Mouse (Mus musculus) stomach, postnatal 0 days (tissue): ENCODE measurements around the gene Pigw.

ENCODE experiments used
- CTCF ChIP-seq: IDR thresholded peaks from 2 replicates; pipeline ENCODE4 v1.5.1; 2016; ENCODE audit warnings: antibody characterized with exemption, low read depth, mild to moderate bottlenecking, moderate library complexity
- EP300 ChIP-seq: optimal IDR thresholded peaks from 2 replicates; pipeline ENCODE3; 2016; ENCODE audit warnings: antibody characterized with exemption

DNA sequence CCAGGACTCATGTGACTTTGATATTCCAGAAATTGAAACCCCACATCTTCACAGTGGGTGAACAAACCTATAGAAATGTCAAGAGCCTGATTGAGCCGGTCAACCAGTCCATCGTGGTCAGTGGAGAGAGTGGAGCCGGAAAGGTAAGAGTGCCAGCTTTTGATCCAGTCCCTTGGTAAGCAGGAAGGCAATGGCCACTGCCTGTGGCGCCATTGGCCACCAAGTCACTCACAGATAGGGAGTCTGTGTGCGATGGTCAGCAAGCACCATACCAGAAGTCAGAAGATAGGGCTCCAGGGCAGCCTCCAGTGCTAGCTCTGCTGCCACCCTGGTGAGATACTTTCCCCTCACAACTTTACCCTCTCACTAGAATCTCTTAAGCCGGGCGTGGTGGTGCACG is 7.9 kb upstream of the Pigw start:
- TF ChIP-seq EP300 = no peak
- TF ChIP-seq CTCF = no peak
